Mouse (Mus musculus): ENCODE measurements around the gene Dhrs3.

The Dhrs3 gene

GRCm38 (mm10) chr4:144977057-144977456 lies 84.4 kb downstream of the Dhrs3 start:
- no peak for DNase-seq
